Mouse (Mus musculus) naive thymus-derived CD4-positive, alpha-beta T cell, adult 2 months (primary cell): Measurements from ENCODE around the gene Insig2.

Experiments
- DNase-seq: peaks from one replicate; pipeline ENCODE4 v3.0.0-alpha.2; 2011; ENCODE audit warnings: low read depth

The Insig2 gene

GRCm38 (mm10) chr1:121332485-121332884 lies at the start of gene Insig2:
TSS of gene Insig2 (minus strand) at chr1:121332589.
- no peak for DNase-seq

DNA sequence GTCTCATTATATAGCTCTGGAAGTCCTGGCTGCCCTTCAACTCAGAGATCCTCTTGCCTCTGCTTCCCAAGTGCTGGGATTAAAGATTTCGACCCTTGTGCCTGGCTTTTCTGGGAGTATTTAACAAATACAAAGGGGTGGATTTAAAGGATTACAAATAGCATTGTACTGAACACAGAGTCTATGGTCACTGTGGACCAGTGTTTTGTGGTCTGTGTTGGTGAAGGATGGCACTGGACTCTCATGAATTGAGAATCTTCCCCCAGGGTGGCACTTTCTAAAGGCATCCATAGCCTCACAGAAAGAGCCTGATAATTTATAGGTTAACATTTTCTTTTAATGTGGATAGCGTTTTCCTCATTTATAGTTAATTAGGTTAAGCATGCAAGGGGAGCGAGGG lies 49.2 kb upstream of the Insig2 start:
- DNase-seq = no peak

DNA sequence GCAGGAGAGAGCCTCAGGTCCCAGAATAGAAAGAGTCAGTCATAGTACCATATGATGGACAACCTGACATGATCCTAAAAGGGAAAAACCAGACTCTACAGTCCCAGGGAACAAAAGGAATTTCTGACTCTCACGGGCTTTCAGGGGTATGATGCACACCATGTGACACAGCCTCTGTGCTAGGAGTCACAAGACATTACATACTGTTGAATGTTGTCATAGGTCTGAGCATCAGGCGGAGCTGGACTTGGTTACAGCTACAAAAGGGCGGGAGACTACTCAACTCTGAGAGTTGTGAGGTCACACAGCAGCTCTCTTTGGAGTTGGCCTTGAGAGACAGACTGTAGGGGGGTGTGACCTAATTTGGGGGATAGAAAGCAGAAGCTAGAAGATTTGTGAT lies 47.6 kb upstream of the Insig2 start:
- DNase-seq = no peak

DNA sequence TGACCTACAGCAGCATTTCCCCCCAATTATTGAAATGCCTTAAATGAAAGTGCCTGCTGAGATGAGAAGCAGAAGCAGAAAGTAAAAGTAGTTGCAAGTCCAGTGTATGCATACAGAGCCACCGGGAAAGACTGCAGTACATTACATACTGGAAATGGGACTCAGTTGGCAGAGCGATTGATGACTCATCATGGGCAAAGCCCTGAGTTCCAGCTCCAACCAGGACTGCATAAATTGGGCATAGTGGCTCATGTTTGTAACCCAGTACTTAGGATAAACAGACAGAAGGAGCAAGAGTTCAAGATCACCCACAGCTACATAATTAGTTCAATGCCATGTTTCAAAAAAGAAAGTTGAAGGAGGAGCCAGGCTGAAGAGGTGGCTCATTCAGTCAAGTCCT lies 45.5 kb upstream of the Insig2 start:
- no peak for DNase-seq

GRCm38 (mm10) chr1:121377410-121377809 lies 45.0 kb upstream of the Insig2 start:
- DNase-seq = no peak

GRCm38 (mm10) chr1:121373631-121374030 lies 41.2 kb upstream of the Insig2 start:
- no peak for DNase-seq

- no peak for DNase-seq
These were observed 40.3 kb upstream of the Insig2 start for GRCm38 (mm10) chr1:121372656-121373055.

DNA sequence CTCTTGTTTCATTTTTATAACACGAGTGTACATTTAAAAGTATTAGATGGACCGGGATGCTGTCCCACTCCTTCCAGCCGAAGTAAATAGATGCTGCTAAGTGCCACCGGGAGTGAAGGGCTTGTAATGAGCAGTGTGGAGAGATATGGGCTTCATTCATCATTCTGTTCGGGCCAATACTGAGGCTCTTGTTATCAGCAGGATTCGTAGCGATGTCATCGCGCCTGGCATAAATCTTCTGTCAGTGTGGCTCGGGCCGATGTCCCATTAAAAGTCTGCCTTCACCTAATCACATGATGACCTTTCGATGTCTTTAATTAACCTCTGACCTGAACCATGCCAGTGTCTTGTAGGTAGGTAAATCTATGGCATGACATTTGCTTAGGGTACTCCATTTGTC lies 39.1 kb upstream of the Insig2 start:
- DNase-seq = no peak

- DNase-seq = no peak
These were observed 34.9 kb upstream of the Insig2 start for GRCm38 (mm10) chr1:121367257-121367656.

GRCm38 (mm10) chr1:121360561-121360960 lies 28.2 kb upstream of the Insig2 start:
- DNase-seq = no peak

DNA sequence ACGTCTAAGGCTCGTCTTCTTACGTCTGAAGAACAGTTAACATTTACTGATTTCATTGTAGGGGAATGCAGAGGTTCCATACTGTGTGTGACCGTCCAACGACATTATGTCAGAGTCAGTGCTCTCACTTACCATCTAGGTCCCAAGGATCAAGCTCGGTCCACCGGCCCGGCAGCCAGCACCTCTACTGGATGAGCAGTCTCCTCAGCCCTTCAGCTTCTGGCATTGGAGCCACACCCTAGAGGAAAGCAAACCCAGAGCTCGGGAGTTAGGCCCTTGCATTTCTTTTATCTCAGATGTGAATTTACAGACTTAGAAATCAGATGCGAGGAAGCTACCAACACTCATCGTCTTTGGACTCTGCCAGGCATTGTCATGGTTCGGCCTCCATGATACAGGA lies 27.3 kb upstream of the Insig2 start:
- no peak for DNase-seq

GRCm38 (mm10) chr1:121353779-121354178 lies 21.4 kb upstream of the Insig2 start:
- no peak for DNase-seq

- DNase-seq = no peak
These were observed 18.6 kb upstream of the Insig2 start for GRCm38 (mm10) chr1:121351037-121351436.

DNA sequence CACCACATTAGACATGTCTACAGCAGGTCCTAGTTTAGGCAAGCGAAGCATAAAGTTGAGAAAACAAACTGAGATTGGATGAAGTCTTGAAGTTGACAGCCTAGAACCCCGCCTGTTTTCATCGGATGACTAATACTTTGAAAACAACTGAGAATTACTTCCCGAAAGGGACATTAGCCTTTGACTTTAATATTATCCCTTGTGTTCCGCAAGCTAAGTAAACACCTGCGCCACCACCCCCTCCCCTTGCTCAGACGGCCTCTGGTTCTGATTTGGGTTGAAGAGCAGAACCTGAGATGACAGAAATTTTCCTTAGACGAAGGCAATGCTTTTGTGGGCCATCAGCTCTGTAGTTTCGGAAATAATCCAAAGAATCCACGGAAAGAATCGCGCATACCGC lies 18.2 kb upstream of the Insig2 start:
- DNase-seq = no peak

DNA sequence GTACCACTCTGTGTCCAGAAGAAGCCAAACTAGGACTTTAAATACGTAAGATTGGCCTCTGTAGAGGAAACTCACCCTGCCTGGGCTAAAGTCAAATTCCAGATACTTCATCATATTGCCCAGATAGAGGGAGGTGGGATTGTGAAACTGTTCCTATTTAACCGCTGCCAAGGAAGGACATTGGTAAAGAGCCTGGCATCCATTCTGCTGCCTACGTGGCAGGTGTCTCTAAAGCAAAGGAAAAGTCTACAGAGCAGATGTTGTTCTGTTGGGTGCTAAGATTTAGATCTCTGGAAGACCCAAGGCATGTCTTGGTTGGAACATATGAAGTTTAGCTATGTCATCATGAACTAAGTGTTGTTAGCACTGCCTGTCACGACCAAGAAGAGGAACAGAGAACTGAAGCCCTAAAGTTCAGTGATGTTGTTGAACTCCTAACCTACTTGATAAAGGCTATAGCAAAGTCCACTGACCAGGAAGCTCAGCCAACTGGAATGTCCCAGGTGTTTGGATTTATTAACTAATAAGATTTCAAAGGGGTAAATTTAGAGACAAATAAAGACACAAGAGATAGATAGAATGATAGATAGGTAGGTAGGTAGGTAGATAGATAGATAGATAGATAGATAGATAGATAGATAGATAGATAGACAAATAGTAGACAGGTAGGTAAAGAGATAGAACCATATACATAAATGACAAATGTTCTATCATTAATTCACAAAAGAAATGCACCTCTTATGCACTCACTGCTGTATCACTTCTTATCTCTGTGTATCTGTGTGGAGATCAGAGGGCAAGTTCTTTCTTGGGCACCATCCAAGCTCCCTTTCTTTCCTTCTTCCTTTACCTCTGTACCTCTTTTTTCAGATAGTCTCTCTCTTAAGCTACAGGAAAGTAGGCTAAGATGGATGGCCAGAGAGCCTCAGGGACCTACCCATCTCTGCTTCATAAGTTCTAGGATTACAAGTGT lies 16.8 kb upstream of the Insig2 start:
- no peak for DNase-seq

DNA sequence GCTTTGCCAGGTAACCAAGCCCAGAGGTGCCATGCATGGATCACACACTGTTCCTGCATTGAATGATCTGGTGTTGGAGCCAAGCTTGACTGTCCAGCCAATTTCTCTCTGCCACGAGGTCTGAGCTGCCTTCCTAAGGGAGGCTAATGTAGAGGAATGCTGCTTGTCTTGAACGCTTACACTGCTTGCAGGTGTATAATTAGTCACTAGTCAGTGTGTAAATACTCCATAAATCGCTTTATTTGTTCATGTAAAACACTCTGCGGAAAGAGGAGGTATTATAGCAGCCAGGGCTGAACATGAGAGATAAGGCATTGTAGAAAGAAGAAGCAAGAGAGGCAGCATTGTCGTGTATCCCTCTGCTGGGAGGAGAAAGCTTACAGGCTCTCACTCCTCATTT lies 11.6 kb upstream of the Insig2 start:
- DNase-seq = no peak

DNA sequence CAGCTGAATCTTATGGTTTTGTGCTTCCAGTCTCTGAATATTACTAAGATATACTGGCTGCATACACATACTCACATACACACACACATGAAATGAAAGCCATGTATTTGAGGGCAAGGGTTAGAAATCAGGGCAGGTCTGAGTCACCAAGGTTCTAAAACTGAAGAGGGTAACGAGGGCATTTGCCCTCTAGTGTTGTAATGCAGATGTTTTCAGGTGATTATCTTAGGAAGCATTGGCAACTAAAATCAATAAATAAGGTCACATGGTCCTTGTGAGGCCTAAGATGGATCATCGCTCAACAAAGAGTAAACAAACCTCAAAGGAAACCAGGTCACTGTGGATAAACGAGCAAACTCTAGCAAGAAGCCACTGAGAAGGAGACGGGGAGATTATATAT lies 3.4 kb upstream of the Insig2 start:
- DNase-seq = no peak

- no peak for DNase-seq
These were observed 1.8 kb upstream of the Insig2 start for GRCm38 (mm10) chr1:121333986-121334703.

DNA sequence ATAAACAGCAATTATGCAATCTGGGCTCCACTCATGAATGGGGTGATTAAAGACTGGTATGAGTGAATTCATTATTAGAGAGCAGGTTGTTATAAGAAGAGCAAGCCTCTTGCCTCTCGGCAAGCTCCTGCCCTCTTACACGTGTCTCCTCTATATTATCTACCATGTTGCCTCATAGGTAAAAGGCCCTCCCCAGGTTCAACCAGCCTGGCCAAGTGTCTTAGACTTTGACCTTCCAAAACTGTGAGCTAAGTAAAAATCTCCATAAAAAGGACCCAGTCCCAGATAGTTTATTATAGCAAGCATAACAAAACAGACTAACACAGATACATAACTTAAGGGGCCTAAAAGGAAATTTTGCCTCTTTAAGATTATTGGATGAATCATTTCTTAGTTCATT lies 1.8 kb downstream of the Insig2 start:
- no peak for DNase-seq

DNA sequence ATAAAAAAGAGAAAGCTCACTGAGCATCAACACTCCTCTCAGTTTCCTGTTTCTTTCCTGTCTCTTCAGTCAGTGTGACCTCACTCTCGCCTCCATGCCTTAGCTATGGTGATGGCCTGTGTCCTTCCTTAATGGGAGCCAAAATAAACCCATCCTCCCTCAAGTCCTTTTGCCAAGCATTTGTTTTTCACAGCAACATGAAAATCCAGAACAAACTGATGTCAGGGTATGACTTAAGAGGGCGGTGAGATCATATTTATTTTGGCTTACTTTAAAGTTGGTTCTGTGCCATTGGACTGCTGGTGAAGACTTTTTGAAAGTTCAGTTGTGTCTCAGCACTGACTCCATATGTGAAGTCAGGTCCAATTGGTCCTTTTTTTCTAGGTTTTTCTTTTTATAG lies 3.0 kb downstream of the Insig2 start:
- no peak for DNase-seq

- no peak for DNase-seq
These were observed 4.2 kb downstream of the Insig2 start for GRCm38 (mm10) chr1:121328193-121328555.

DNA sequence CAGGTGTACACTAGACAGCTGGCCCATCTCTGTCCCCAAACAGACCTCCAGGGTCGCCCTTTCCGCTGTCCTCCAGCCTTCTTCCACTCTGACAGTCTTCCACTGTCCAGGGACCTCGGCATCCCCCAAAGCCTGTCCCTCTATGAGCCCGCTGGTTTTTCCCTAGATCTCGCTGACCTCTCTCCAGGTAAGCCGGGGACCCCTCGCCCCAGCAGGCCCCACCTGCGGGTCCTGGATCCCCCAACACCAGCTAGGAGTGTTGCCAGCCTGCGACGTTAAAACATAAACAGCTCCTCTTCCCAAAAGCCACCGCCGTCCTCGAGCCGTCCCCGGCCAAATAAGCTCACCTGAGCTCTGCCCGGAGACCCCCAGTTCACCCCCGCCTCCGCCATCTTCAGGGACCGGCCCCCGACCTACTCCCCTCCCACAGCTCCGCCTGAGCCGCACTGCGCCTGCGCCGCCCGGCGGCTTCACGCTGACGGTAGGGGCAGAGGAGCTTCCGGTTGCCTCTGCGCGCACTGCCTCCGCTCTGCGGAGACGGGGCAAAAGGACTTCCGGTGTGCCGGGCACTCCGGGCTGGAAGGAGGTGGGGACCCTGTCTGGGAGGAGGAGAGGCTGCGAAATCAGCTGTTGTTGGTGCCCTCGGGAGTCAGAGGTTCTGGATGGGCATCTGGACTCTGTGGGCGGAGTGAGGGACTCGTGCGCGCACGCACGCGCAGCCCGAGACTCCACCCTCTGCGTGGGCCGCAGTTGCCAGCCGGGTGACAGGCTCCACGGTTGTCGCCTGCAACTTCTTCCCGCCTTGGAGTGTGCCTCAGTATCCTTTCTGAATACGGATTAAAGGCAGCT lies 4.8 kb downstream of the Insig2 start:
- peak; percentile 96 for DNase-seq
